Mouse (Mus musculus) gastrocnemius, adult 18-20 months (tissue): ENCODE results near the gene Iqcf3. TPM values are rescaled to one million over a fixed set of nuclear protein-coding genes. Genes with fewer than 3 reads are reported as not detected.

Experiments used
- DNase-seq: peaks from one replicate; pipeline ENCODE4 v3.0.0; 2021; ENCODE audit warnings: low spot score
- total RNA-seq, 2 experiments: library from RNA; stranded (reverse); gene quantifications; 2 replicates each; pipeline ENCODE4 v1.2.3; 2021

The Iqcf3 gene
- total RNA-seq, 2 experiments from 2014 or later = not detected

DNA sequence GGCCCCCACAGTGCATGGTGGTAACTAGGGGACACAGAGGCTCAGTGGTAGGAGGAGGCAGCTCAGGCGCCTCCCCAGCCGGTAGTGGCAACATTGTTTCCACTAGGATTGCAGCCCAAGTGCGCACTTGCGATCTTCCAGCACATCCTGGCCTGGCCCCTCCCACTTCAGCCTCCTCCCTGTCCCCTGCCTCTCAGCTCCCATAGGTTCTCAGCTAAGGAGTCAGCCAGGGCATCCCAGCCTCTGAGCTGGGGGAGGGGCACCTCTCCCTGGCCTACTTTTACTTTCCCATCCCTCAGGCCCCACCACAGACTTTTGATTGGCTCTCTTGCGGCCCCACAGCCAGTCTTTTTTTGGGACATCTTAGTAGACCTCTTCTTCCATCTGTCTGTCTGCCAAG lies 89.5 kb downstream of the Iqcf3 start:
- DNase-seq = peak; percentile 69

DNA sequence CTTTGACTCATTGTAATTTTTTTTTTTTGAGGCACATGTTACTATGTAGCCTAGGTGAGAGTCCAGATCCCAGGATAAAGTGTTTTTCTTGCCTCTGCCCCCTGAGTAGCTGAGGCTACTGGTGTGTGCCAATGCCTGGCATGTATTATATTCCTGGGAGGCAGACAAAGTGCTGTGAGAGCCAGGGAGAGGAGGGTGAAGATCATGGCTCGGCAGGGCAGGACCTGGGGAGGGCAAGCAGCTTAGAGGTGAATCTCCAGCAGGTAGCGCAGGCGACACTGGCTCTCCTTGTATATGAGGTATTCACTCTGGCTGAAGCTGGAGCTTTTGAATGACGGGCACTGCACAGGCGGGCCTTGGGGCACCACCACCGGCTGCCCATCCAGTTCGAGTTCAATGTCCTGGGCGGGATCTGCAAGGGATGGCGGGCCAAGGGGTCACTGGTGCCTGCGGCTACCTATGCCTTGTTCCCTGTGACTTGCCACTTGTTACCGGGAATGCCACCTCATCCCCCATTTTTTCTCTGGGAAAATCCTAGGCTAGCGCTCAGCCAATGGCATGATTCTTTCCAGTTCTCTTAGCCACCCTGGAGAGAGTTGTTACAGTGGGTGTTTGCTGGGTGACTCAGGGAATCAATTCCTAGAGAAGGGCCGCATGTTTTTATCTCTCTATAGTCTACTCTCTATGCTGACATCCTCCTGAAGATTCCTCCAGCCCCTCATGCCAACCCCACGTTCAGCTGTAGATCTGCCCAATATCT lies 90.3 kb downstream of the Iqcf3 start:
- no peak for DNase-seq

DNA sequence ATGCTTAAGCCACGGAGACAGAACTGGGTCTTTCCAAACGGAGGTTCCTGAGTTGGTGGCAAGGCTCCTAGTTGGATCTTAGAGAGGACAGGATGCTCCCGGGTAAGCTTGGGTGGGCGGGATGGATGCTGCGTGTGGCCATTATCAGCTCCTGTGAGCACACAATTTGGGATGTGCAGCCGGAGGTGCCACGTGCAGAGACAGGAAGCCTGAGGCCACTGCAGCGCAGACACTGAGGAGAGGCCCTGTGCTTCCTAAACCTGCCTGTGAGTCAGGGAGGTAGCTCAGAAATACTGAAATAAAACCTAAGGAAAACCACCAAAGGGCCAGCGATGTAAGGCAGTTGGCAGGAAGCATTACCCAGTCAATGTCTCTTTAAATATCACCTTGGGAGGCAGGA lies 91.7 kb downstream of the Iqcf3 start:
- DNase-seq = no peak

GRCm38 (mm10) chr9:106469317-106469716 lies 92.1 kb downstream of the Iqcf3 start:
- DNase-seq = no peak

DNA sequence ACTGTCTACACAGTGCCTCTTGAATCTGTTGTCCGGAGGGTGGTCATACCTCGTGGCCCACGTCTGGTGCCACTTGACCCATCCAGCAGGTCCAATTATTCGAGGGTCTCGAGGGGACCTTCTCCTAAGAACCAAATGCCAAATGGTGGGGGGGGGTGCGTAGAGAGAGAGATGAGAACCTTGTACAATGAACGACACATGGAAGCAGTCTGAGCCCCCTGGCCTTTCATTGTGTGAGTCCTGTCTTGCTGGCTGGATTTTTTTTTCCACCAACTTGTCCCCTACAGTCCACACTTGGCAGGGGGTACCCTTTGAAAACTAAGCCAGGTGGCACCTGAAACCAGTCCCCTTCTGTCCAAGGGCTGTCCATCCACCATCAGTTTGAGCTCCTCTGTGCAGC lies 93.7 kb downstream of the Iqcf3 start:
- DNase-seq = no peak

DNA sequence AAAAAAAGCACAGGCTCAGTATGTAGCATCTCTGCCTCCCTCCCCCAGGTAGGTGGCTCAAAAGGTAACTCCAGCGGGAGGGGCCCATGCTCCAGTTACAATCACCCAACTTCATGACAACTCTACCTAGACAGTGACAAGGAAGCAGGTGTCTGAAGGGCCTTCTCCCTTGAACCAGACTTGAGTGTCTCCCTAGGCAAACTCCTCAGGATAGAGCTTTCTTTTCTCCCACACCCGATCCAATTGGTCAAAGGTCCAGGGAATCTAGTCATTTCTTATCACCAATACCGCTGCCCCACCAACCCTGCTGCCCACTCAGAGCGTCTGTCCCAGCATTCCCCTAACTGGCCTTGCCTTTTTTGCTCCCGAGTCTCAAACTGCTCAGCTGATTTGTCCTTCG lies 94.7 kb downstream of the Iqcf3 start:
- DNase-seq = no peak

DNA sequence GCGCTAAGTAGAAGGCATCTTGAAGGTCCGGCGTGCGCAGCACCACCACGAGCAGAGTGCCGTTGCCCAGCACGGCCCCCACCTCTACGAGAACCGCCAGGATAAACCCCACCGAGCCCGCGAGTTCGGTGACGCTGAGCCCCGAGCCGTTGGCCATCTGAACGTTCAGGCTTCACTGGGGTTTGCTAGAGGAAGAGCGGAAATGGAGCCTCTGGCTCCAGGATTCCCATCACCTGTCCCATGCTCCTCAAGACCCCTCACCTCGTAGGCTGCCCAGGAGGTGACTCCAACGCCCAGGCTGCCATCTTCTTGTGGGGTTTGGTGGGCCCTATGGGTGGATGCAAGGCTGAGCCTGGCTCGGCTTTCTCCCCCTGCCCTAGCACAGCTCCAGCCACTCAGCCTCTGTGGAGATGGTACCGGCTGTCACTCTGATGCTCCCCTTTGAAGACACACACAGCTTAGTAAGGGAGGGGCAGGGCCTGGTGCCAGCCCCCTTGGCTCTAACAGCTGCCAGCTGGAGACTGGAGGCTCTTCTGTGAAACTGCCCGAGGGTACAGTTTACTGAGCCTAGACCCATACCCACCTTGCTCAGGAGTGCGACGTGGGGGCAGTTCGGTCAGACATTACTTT lies 95.7 kb downstream of the Iqcf3 start, which contains the start of gene Gpr62:
Gene Gpr62, minus strand, starts transcription at position 368 of the 630 bp plus-strand sequence.
- no peak for DNase-seq

GRCm38 (mm10) chr9:106464751-106465541 lies 96.5 kb downstream of the Iqcf3 start:
- DNase-seq = no peak

DNA sequence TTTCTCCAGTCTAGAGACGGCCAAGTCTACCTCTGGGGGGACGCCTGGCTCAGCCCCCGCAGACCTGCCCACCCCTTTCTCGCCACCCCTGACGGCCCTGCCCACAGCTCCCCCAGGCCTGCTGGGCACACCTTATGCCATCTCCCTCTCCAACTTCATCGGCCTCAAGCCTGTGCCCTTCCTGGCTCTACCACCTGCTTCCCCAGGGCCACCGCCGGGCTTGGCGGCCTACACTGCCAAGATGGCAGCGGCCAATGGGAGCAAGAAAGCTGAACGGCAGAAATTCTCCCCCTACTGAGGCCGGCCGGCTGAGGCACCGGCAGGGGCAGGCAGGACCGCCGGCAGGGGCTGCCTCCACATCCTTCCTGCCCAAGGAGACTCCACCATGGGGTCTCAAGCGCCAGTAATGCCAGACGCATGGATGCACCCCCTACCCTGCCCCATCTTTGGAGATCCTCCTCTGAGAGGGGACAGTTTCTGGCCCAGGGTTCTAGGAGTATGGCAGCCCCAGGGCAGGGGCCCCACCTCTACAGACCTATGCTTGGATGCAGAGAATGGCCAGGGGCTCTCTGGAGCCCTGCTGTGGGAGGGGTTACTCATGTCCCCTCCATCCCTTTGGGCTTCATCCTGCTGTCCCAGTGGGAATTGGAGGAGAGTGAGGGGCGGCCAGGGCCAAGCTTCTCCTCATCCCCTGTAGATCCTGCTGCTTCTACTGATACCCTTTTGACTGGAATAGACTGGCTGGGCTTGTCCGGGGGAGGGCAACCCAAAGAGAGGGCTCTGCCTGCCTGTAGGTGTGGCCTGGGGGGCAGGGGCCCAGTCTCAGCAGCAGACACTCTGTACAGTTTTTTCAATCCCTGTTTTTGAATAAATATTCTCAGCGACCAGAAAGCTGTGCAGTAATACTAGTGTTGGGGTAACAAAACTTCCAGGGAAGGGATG lies 98.0 kb downstream of the Iqcf3 start:
- DNase-seq = no peak

DNA sequence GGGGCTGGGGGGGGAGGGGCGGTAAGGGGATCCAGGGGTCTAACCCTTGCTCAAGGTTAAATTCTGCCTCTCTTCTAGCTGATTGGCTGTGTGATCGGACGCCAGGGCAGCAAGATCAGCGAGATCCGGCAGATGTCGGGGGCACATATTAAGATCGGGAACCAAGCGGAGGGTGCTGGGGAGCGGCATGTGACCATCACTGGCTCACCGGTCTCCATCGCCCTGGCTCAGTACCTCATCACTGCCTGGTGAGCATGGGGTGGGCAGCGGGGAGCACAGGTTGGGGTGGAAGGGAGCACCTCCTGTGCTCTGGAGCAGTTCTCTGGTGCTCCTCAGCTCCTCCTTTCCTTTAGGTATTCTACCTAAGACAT lies 99.0 kb downstream of the Iqcf3 start:
- DNase-seq = no peak

- no peak for DNase-seq
Measured at GRCm38 (mm10) chr9:106461641-106462429, 99.6 kb downstream of the Iqcf3 start.

GRCm38 (mm10) chr9:106461026-106461415 lies 100.4 kb downstream of the Iqcf3 start:
- no peak for DNase-seq

DNA sequence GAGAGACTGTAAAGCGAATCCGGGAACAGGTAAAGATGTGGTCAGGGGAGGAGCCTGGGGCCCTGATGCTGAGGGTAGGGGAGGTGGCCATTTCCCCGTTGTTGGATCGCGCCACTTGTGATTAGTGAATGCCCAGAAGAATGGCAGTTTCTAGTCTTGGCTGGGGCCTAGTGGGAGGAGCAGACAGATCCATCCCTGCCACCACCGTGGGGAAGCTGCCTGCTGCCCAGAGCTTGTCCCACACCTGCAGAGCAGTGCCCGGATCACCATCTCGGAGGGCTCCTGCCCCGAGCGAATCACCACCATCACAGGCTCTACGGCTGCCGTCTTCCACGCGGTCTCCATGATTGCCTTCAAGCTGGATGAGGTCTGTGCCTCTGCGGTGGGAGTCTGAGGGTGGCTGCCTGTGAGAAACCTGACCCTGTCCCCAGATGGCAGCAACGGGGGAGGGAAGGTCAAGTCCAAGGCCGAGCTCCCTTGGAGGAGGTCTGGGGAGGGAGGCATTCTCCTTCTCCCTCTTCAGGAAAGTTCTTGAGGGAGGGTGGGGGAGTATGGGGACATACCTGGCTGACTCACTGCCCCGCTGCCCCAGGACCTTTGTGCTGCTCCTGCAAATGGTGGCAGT lies 100.9 kb downstream of the Iqcf3 start:
- DNase-seq = no peak

GRCm38 (mm10) chr9:106459946-106460345 lies 101.5 kb downstream of the Iqcf3 start:
- DNase-seq = no peak

DNA sequence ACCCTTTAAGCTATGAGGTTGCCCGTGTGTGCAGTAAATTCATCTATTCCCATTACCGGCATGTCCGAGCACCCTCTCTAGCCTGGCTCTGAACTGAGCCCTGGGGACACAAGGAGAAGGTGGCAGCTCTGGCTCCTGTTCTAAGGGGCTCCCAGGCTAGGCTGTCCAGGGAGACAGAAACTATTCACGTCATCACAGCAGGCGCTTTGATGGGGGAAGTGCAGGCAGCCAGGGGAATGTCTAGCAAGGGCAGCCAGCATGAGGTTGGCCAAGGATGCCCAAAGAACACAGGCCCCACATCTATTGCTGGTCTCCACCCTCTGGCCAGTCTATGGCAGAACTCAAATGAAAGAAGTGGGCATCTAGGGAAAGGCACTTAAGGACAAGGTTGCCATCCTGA lies 103.5 kb downstream of the Iqcf3 start:
- DNase-seq = no peak

GRCm38 (mm10) chr9:106457163-106457559 lies 104.3 kb downstream of the Iqcf3 start:
- no peak for DNase-seq

DNA sequence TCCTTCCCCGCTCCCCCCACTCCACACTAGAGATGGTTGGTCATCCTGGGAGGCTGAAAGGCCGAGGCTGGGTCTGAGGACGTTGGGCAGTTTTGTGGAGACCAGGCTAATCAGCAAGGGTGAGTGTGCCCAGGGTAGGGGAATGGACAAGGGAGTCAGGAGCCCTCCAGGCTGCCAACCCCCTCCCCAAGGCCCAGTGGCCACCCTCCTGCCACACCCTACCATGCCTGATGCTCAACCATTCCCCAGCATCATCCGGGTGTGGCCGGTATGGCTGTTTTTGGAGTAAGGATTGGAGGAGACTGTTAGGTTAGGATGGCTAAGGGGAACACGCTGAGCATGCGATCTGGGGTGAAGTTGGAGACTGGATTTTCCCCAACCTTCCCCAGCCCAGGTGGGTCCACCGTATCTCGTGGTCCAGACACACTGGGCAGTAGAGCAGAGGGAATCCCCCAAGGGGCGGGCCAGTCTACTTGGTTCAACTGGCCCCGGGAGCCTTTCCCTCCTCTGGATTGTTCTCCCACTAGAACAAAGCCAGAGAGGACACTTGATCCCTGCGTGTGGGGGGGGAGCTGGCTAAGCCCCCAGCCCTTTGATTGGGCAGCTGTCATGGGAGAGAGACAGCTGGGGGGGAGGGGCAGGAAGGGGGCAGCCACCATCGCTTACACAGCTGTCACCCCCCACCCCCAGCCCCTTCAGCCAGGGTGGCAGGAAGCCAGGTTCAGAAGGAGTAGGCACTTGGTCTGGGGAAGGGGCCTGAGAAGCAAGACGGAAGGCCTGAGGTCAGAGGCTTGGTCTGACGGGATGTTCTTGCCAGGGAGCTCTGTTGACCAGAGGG lies 104.9 kb downstream of the Iqcf3 start:
- DNase-seq = no peak

- DNase-seq = no peak
Measured at GRCm38 (mm10) chr9:106454888-106455681, 106.3 kb downstream of the Iqcf3 start.
